Mouse (Mus musculus) neural tube, embryonic 15.5 days (tissue): ENCODE data around the gene Eef1a1. TPM values are rescaled to one million over a fixed set of nuclear protein-coding genes. Genes with fewer than 3 reads are reported as not detected.

Experiments
- ATAC-seq: fragments of 200-750 bp; cut with Nextera tagmentation; 2 replicates; pipeline ENCODE4 v1.8.0; 2017; ENCODE audit warnings: mild to moderate bottlenecking, moderate TSS enrichment, moderate library complexity; ENCODE audit not compliant: low FRiP score
- H3K27ac ChIP-seq: fragments of 300-500 bp; sonication (generic); replicated peaks from 2 replicates; pipeline ENCODE4 v1.5.1; 2015; ENCODE audit warnings: mild to moderate bottlenecking, inconsistent platforms
- H3K27me3 ChIP-seq: fragments of 300-500 bp; sonication (generic); replicated peaks from 2 replicates; pipeline ENCODE4 v1.6.1; 2015; ENCODE audit warnings: inconsistent platforms
- H3K36me3 ChIP-seq: fragments of 300-500 bp; sonication (generic); 2 replicates; pipeline ENCODE4 v1.6.1; 2015; ENCODE audit warnings: inconsistent platforms
- H3K4me1 ChIP-seq: fragments of 300-500 bp; sonication (generic); 2 replicates; pipeline ENCODE4 v1.6.1; 2015; ENCODE audit warnings: inconsistent platforms
- H3K4me2 ChIP-seq: fragments of 300-500 bp; sonication (generic); 2 replicates; pipeline ENCODE4 v1.6.1; 2015; ENCODE audit warnings: inconsistent platforms, mild to moderate bottlenecking, moderate library complexity
- H3K4me3 ChIP-seq: fragments of 300-500 bp; sonication (generic); replicated peaks from 2 replicates; pipeline ENCODE4 v1.5.1; 2015; ENCODE audit warnings: mild to moderate bottlenecking, inconsistent platforms
- H3K9ac ChIP-seq: fragments of 300-500 bp; sonication (generic); replicated peaks from 2 replicates; pipeline ENCODE4 v1.6.1; 2015; ENCODE audit warnings: mild to moderate bottlenecking, inconsistent platforms
- H3K9me3 ChIP-seq: fragments of 300-500 bp; sonication (generic); replicated peaks from 2 replicates; pipeline ENCODE4 v1.6.1; 2016; ENCODE audit warnings: inconsistent platforms
- WGBS: fragments of 180-500 bp; shearing (Covaris S2); methylation state at CpG from one replicate; pipeline ENCODE4 v1.1.7; 2015; ENCODE audit warnings: mixed read lengths; 5-methylcytosine and 5-hydroxymethylcytosine counted together
- microRNA-seq: library from miRNA; unstranded; fragments of <30 nt; microRNA quantifications from one replicate; pipeline ENCODE4, GENCODE M21; 2017
- polyA plus RNA-seq: library from polyadenylated mRNA; unstranded; fragments of >200 nt; fragmentation: Nextera tagmentation; extraction: Ambion mirVana; gene quantifications from 2 replicates; pipeline ENCODE4 v1.2.1, GENCODE M21; 2015

Gene Eef1a1
- polyA plus RNA-seq, 1 experiment from 2014 or later: 2,707 TPM

GRCm38 (mm10) chr9:78432471-78432870 lies 56.5 kb downstream of the Eef1a1 start:
- Histone ChIP-seq H3K27me3 (no peaks in the 10 kb centered on the region), H3K9ac (no peak overlapping the region), H3K4me3 (no peak overlapping the region), H3K9me3 (no peaks in the 10 kb centered on the region), H3K27ac (no peak overlapping the region), H3K4me1 (peaks cover 3% of the 10 kb centered on the region; the same call in 1 of the 2 replicates), H3K36me3 (no peaks in the 10 kb centered on the region), H3K4me2 (no peak overlapping the region)
- WGBS: 87% methylated on average over 5 of the region's 5 CpGs
- ATAC-seq: no peak

GRCm38 (mm10) chr9:78430486-78430885 lies 58.5 kb downstream of the Eef1a1 start:
- no peak overlapping the region for H3K4me2 ChIP-seq
- H3K27ac ChIP-seq: no peak overlapping the region
- peaks cover 3% of the 10 kb centered on the region; the same call in 1 of the 2 replicates for H3K4me1 ChIP-seq
- no peaks in the 10 kb centered on the region for H3K36me3 ChIP-seq
- no peak overlapping the region for H3K9ac ChIP-seq
- no peaks in the 10 kb centered on the region for H3K9me3 ChIP-seq
- 66% methylated on average over 6 of the region's 6 CpGs for WGBS
- H3K4me3 ChIP-seq: no peak overlapping the region
- H3K27me3 ChIP-seq: no peaks in the 10 kb centered on the region
- no peak for ATAC-seq

- Histone ChIP-seq H3K9me3 (no peaks in the 10 kb centered on the region), H3K27me3 (no peaks in the 10 kb centered on the region), H3K36me3 (no peaks in the 10 kb centered on the region), H3K4me3 (no peak overlapping the region), H3K4me2 (no peak overlapping the region), H3K9ac (no peak overlapping the region), H3K27ac (no peak overlapping the region), H3K4me1 (peaks cover 3% of the 10 kb centered on the region; the same call in 1 of the 2 replicates)
- WGBS: 53% methylated on average over 2 of the region's 2 CpGs
- no peak for ATAC-seq
These were observed 59.4 kb downstream of the Eef1a1 start for GRCm38 (mm10) chr9:78429551-78429950.

GRCm38 (mm10) chr9:78428870-78429432 lies 60.0 kb downstream of the Eef1a1 start:
- H3K9ac ChIP-seq: no peak overlapping the region
- H3K27ac ChIP-seq: no peak overlapping the region
- no peak for ATAC-seq
- H3K27me3 ChIP-seq: no peaks in the 10 kb centered on the region
- H3K36me3 ChIP-seq: no peaks in the 10 kb centered on the region
- no peak overlapping the region for H3K4me2 ChIP-seq
- no peak overlapping the region for H3K4me3 ChIP-seq
- peaks cover 3% of the 10 kb centered on the region; the same call in 1 of the 2 replicates for H3K4me1 ChIP-seq
- H3K9me3 ChIP-seq: no peaks in the 10 kb centered on the region
- 92% methylated on average over 4 of the region's 4 CpGs for WGBS

Small RNA genes within 50 kb of the gene (microRNA-seq; reads per million reads assigned to microRNA genes)
- not detected for gene Gm26377

Other genes with a start within 250 kb of the Eef1a1 start
- not detected in 2 replicates for gene Gm3776, start 232.0 kb downstream of the Eef1a1 start, polyA plus RNA-seq
- gene Gm10639, start 199.2 kb downstream of the Eef1a1 start, polyA plus RNA-seq: not detected in 2 replicates
- not detected in 2 replicates for gene Omt2a, start 174.4 kb downstream of the Eef1a1 start, polyA plus RNA-seq
- gene Omt2b, start 161.6 kb downstream of the Eef1a1 start, polyA plus RNA-seq: not detected in 2 replicates
- gene Gsta2, start 133.4 kb downstream of the Eef1a1 start, polyA plus RNA-seq: 0.82 TPM in 1 of 2 replicates, not detected in the other
- gene Dppa5a, start 121.0 kb downstream of the Eef1a1 start, polyA plus RNA-seq: 3.6 and 4.4 TPM in 2 replicates
- 3.8 and 4.4 TPM in 2 replicates for gene Ooep, start 110.4 kb downstream of the Eef1a1 start, polyA plus RNA-seq
- 0.29 and 0.65 TPM in 2 replicates for gene Ddx43, start 93.4 kb downstream of the Eef1a1 start, polyA plus RNA-seq
- gene Cgas, start 45.9 kb downstream of the Eef1a1 start, polyA plus RNA-seq: 0.86 and 1.4 TPM in 2 replicates
- 30.0 and 30.1 TPM in 2 replicates for gene Mto1, start 40.9 kb downstream of the Eef1a1 start, polyA plus RNA-seq
- 2.6 and 3.0 TPM in 2 replicates for gene Gm17324, start 40.4 kb downstream of the Eef1a1 start, polyA plus RNA-seq
- gene Slc17a5, start 98.9 kb upstream of the Eef1a1 start, polyA plus RNA-seq: 15.2 and 17.0 TPM in 2 replicates
- gene Cd109, start 126.4 kb upstream of the Eef1a1 start, polyA plus RNA-seq: 1.2 and 3.0 TPM in 2 replicates